Mouse (Mus musculus) erythroblast, embryonic 14.5 days (primary cell): ENCODE data around the gene Etnppl.

ENCODE experiments used
- GATA1 ChIP-seq: IDR thresholded peaks from 2 replicates; pipeline ENCODE4 v1.6.1; 2012; ENCODE audit warnings: low read length, inconsistent platforms, mixed read lengths
- TAL1 ChIP-seq: IDR thresholded peaks from 3 replicates; pipeline ENCODE4 v1.6.1; 2012; ENCODE audit warnings: low read length, inconsistent platforms, mixed read lengths

GRCm38 (mm10) chr3:130574652-130575051 lies 42.6 kb upstream of the Etnppl start:
- TF ChIP-seq TAL1 (no peak), GATA1 (no peak)
